12 mouse cellular contexts compared by ENCODE assay signal in the genomic region with DNA sequence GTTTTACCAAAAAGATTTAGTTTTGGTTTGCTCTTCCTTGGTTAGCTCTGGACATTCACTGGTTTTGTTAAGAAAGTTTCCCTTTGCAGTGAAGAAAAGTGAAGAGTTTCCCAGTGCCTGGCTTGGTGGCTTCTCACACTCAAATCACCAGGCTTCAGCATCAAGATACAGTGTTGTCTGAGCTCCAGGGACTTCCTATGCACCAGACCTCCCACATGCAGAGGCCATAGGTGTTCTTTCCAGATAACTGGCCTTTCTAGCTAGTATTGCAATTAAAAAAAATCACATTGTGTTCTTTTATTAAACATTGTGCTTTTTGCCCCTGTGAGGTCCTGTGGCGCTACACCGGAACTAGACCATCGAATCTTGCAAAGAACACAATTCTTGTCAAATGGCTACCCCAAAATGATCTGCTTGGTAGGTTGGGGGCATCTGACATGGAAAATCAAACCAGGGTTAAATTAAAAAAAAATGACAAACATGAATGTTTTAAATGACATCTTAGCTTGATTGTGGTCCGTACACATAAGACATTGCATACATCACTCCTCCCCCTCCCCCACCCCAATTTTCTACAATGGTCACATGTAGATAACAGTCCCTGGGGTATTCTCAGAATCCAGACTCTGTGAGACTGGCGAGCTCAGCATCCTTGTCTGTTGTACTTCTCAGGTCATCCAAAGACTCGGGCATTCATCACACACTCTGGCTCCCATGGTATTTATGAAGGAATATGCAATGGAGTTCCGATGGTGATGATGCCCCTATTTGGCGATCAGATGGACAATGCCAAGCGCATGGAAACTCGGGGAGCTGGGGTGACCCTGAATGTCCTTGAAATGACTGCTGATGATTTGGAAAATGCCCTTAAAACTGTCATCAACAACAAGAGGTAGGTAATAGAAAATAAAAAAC. TPM values are rescaled to one million over a fixed set of nuclear protein-coding genes. Genes with fewer than 3 reads are reported as not detected.
A peak's percentile ranks its signal among the peaks of the same experiment; 100 is the strongest.
DNase-seq lines count a peak whose midpoint lies in the region; ATAC-seq and TF ChIP-seq lines count a peak whose summit lies in the region.
"Had no signal": no experiment of that assay in that cellular context is flagged by ENCODE, and none has a peak within 500 bp of the region (broad histone marks: within the 10 kb centered on the region; RNA-seq: fewer than 3 reads in every experiment).

No protein-coding gene starts in this region.

- no peaks in the 10 kb centered on the region for H3K27me3 ChIP-seq in forebrain, embryonic 10.5 days (ENCODE audit: poor library complexity, severe bottlenecking)
- H3K27me3 ChIP-seq in forebrain, embryonic 16.5 days (replicated peaks; ENCODE audit: control insufficient read depth, insufficient read depth, low read length), result no peaks in the 10 kb centered on the region
- H3K27me3 ChIP-seq in kidney, postnatal 0 days (ENCODE audit: insufficient read depth, low read length), result no peaks in the 10 kb centered on the region
- no peaks in the 10 kb centered on the region for H3K27me3 ChIP-seq in kidney, embryonic 14.5 days (ENCODE audit: control insufficient read depth, insufficient read depth, low read length)
- no peaks in the 10 kb centered on the region for H3K27me3 ChIP-seq in embryonic facial prominence, embryonic 10.5 days (replicated peaks; ENCODE audit: low read depth, poor library complexity, severe bottlenecking)
- H3K27me3 ChIP-seq: lung, embryonic 15.5 days had no signal

- ATAC-seq in forebrain, embryonic 16.5 days, result no peak
- no peak for ATAC-seq in kidney, postnatal 0 days (replicated peaks; ENCODE audit: low FRiP score, low read depth)
- no peak for ATAC-seq in kidney, embryonic 14.5 days (ENCODE audit: low FRiP score, low TSS enrichment)

- no peak overlapping the region for H3K9ac ChIP-seq in forebrain, embryonic 16.5 days (replicated peaks; ENCODE audit: low read depth, low read length)
- H3K9ac ChIP-seq in kidney, postnatal 0 days (ENCODE audit: low read depth, low read length), result no peak overlapping the region
- H3K9ac ChIP-seq in kidney, embryonic 14.5 days (ENCODE audit: low read depth, low read length), result no peak overlapping the region
- H3K9ac ChIP-seq: lung, embryonic 15.5 days had no signal

- no peaks in the 10 kb centered on the region for H3K36me3 ChIP-seq in forebrain, embryonic 10.5 days (replicated peaks)
- no peaks in the 10 kb centered on the region for H3K36me3 ChIP-seq in forebrain, embryonic 16.5 days (ENCODE audit: control insufficient read depth, insufficient read depth)
- H3K36me3 ChIP-seq in kidney, postnatal 0 days (ENCODE audit: insufficient read depth, low read length), result no peaks in the 10 kb centered on the region
- no peaks in the 10 kb centered on the region for H3K36me3 ChIP-seq in kidney, embryonic 14.5 days (ENCODE audit: control insufficient read depth, insufficient read depth, low read length)
- H3K36me3 ChIP-seq in embryonic facial prominence, embryonic 10.5 days (replicated peaks), result no peaks in the 10 kb centered on the region
- H3K36me3 ChIP-seq: lung, embryonic 15.5 days had no signal

- TF ChIP-seq CTCF in kidney, postnatal 0 days (IDR thresholded peaks at IDR 0.05; ENCODE audit: low read depth), result no peak

- DNase-seq in forebrain, embryonic 10.5 days (ENCODE audit: extremely low spot score, low spot score), result peak; percentile 30
- DNase-seq in kidney, postnatal 0 days (ENCODE audit: low spot score), result peak; percentile 15
- peak; percentile 4 for DNase-seq in 3T3-L1 (ENCODE audit: low read depth, low spot score)
- peak; percentile 11 for DNase-seq in embryonic facial prominence, embryonic 10.5 days (ENCODE audit: low spot score)
- no peak for DNase-seq in left cerebral cortex, adult 9 months (ENCODE audit: low spot score in 2 of 2)
- DNase-seq in right cerebral cortex, adult 2 months (ENCODE audit: low spot score in 2 of 2), result no peak
- DNase-seq: adrenal gland, adult 2 months; cerebellum, adult 9-10 months; layer of hippocampus, postnatal 36 days had no signal

- no peaks in the 10 kb centered on the region for H3K4me1 ChIP-seq in forebrain, embryonic 10.5 days
- H3K4me1 ChIP-seq in forebrain, embryonic 16.5 days (replicated peaks; ENCODE audit: control insufficient read depth, insufficient read depth, low read length), result no peaks in the 10 kb centered on the region
- H3K4me1 ChIP-seq in kidney, postnatal 0 days (replicated peaks; ENCODE audit: insufficient read depth, low read length), result no peaks in the 10 kb centered on the region
- no peaks in the 10 kb centered on the region for H3K4me1 ChIP-seq in kidney, embryonic 14.5 days (ENCODE audit: control insufficient read depth, insufficient read depth, low read length)
- no peaks in the 10 kb centered on the region for H3K4me1 ChIP-seq in embryonic facial prominence, embryonic 10.5 days
- H3K4me1 ChIP-seq: lung, embryonic 15.5 days had no signal

- H3K4me2 ChIP-seq in forebrain, embryonic 16.5 days (ENCODE audit: low read length), result no peak overlapping the region
- H3K4me2 ChIP-seq in kidney, postnatal 0 days (ENCODE audit: low read length), result no peak overlapping the region
- no peak overlapping the region for H3K4me2 ChIP-seq in kidney, embryonic 14.5 days (replicated peaks; ENCODE audit: low read depth, low read length)
- H3K4me2 ChIP-seq: lung, embryonic 15.5 days had no signal

- peaks cover 51% of the 10 kb centered on the region; the same call in 1 of the 2 replicates for H3K9me3 ChIP-seq in forebrain, embryonic 10.5 days
- H3K9me3 ChIP-seq in forebrain, embryonic 16.5 days (ENCODE audit: control insufficient read depth, low read length), result peaks cover 60% of the 10 kb centered on the region
- H3K9me3 ChIP-seq in kidney, postnatal 0 days (replicated peaks; ENCODE audit: low read length), result peaks cover 57% of the 10 kb centered on the region
- peaks cover 60% of the 10 kb centered on the region for H3K9me3 ChIP-seq in kidney, embryonic 14.5 days (ENCODE audit: control insufficient read depth, low read length)
- peaks cover 50% of the 10 kb centered on the region for H3K9me3 ChIP-seq in embryonic facial prominence, embryonic 10.5 days

- H3K27ac ChIP-seq in forebrain, embryonic 10.5 days, result no peak overlapping the region
- no peak overlapping the region for H3K27ac ChIP-seq in forebrain, embryonic 16.5 days (ENCODE audit: low read length)
- H3K27ac ChIP-seq in kidney, postnatal 0 days, result no peak overlapping the region
- no peak overlapping the region for H3K27ac ChIP-seq in kidney, embryonic 14.5 days (ENCODE audit: low read depth, low read length)
- no peak overlapping the region for H3K27ac ChIP-seq in embryonic facial prominence, embryonic 10.5 days (replicated peaks)
- H3K27ac ChIP-seq: lung, embryonic 15.5 days had no signal

- 73% methylated on average over 10 of the region's 10 CpGs for WGBS in forebrain, embryonic 10.5 days
- 72% methylated on average over 10 of the region's 10 CpGs for whole genome bisulfite sequencing in forebrain, embryonic 16.5 days
- 70% methylated on average over 10 of the region's 10 CpGs for WGBS in kidney, postnatal 0 days
- 73% methylated on average over 10 of the region's 10 CpGs for WGBS in kidney, embryonic 14.5 days
- 71% methylated on average over 10 of the region's 10 CpGs for WGBS in embryonic facial prominence, embryonic 10.5 days

- H3K4me3 ChIP-seq in forebrain, embryonic 10.5 days, result no peak overlapping the region
- no peak overlapping the region for H3K4me3 ChIP-seq in forebrain, embryonic 16.5 days (replicated peaks; ENCODE audit: low read length)
- H3K4me3 ChIP-seq in kidney, postnatal 0 days (replicated peaks; ENCODE audit: low read depth, low read length), result no peak overlapping the region
- no peak overlapping the region for H3K4me3 ChIP-seq in kidney, embryonic 14.5 days (ENCODE audit: low read length)
- H3K4me3 ChIP-seq in embryonic facial prominence, embryonic 10.5 days, result no peak overlapping the region
- H3K4me3 ChIP-seq: lung, embryonic 15.5 days had no signal

RNA-seq across cellular contexts. Expression of a gene that starts 4.0 kb away (rescaled TPM):
- 0.07 TPM in 1 of 2 replicates, not detected in the other for polyA plus RNA-seq in forebrain, embryonic 10.5 days (2016; fragmentation: Nextera tagmentation; extraction: Ambion mirVana)
- polyA plus RNA-seq in forebrain, embryonic 16.5 days (2015; fragmentation: Nextera tagmentation; extraction: Ambion mirVana), result not detected in 2 replicates
- polyA plus RNA-seq in kidney, postnatal 0 days (2015; fragmentation: Nextera tagmentation; extraction: Ambion mirVana), result 4.8 and 6.2 TPM in 2 replicates
- 0.30 and 0.61 TPM in 2 replicates for polyA plus RNA-seq in kidney, embryonic 14.5 days (2014; fragmentation: Nextera tagmentation; extraction: Ambion mirVana)
- polyA plus RNA-seq in embryonic facial prominence, embryonic 10.5 days (2016; fragmentation: Nextera tagmentation; extraction: Ambion mirVana), result not detected in 2 replicates

RNA-seq across cellular contexts. Expression of a gene that starts 10.1 kb away (rescaled TPM):
- 8.5 and 9.5 TPM in 2 replicates for polyA plus RNA-seq in forebrain, embryonic 10.5 days (2016; fragmentation: Nextera tagmentation; extraction: Ambion mirVana)
- polyA plus RNA-seq in forebrain, embryonic 16.5 days (2015; fragmentation: Nextera tagmentation; extraction: Ambion mirVana), result 10.1 and 11.7 TPM in 2 replicates
- polyA plus RNA-seq in kidney, postnatal 0 days (2015; fragmentation: Nextera tagmentation; extraction: Ambion mirVana), result 11.7 and 13.6 TPM in 2 replicates
- polyA plus RNA-seq in kidney, embryonic 14.5 days (2014; fragmentation: Nextera tagmentation; extraction: Ambion mirVana), result 9.6 and 12.7 TPM in 2 replicates
- 10.6 and 12.2 TPM in 2 replicates for polyA plus RNA-seq in embryonic facial prominence, embryonic 10.5 days (2016; fragmentation: Nextera tagmentation; extraction: Ambion mirVana)

RNA-seq across cellular contexts. Expression of a gene that starts 11.1 kb away (rescaled TPM):
- polyA plus RNA-seq in forebrain, embryonic 10.5 days (2016; fragmentation: Nextera tagmentation; extraction: Ambion mirVana), result 1.3 and 1.4 TPM in 2 replicates
- 0.96 and 1.0 TPM in 2 replicates for polyA plus RNA-seq in forebrain, embryonic 16.5 days (2015; fragmentation: Nextera tagmentation; extraction: Ambion mirVana)
- 0.60 and 0.66 TPM in 2 replicates for polyA plus RNA-seq in kidney, postnatal 0 days (2015; fragmentation: Nextera tagmentation; extraction: Ambion mirVana)
- 1.4 TPM in 2 replicates for polyA plus RNA-seq in kidney, embryonic 14.5 days (2014; fragmentation: Nextera tagmentation; extraction: Ambion mirVana)
- 1.0 and 1.1 TPM in 2 replicates for polyA plus RNA-seq in embryonic facial prominence, embryonic 10.5 days (2016; fragmentation: Nextera tagmentation; extraction: Ambion mirVana)

RNA-seq across cellular contexts. Expression of a gene that starts 15.3 kb away (rescaled TPM):
- polyA plus RNA-seq in forebrain, embryonic 10.5 days (2016; fragmentation: Nextera tagmentation; extraction: Ambion mirVana), result 0.07 TPM in 1 of 2 replicates, not detected in the other
- polyA plus RNA-seq in forebrain, embryonic 16.5 days (2015; fragmentation: Nextera tagmentation; extraction: Ambion mirVana), result not detected in 2 replicates
- polyA plus RNA-seq in kidney, postnatal 0 days (2015; fragmentation: Nextera tagmentation; extraction: Ambion mirVana), result 176 and 217 TPM in 2 replicates
- 1.5 and 7.3 TPM in 2 replicates for polyA plus RNA-seq in kidney, embryonic 14.5 days (2014; fragmentation: Nextera tagmentation; extraction: Ambion mirVana)
- polyA plus RNA-seq in embryonic facial prominence, embryonic 10.5 days (2016; fragmentation: Nextera tagmentation; extraction: Ambion mirVana), result not detected in 2 replicates
- polyA plus RNA-seq: adrenal gland, adult 2 months had no signal

RNA-seq across cellular contexts. Expression of a gene that starts 49.9 kb away (rescaled TPM):
- polyA plus RNA-seq in forebrain, embryonic 10.5 days (2016; fragmentation: Nextera tagmentation; extraction: Ambion mirVana), result not detected in 2 replicates
- not detected in 2 replicates for polyA plus RNA-seq in forebrain, embryonic 16.5 days (2015; fragmentation: Nextera tagmentation; extraction: Ambion mirVana)
- 0.06 TPM in 1 of 2 replicates, not detected in the other for polyA plus RNA-seq in kidney, postnatal 0 days (2015; fragmentation: Nextera tagmentation; extraction: Ambion mirVana)
- not detected in 2 replicates for polyA plus RNA-seq in kidney, embryonic 14.5 days (2014; fragmentation: Nextera tagmentation; extraction: Ambion mirVana)
- polyA plus RNA-seq in embryonic facial prominence, embryonic 10.5 days (2016; fragmentation: Nextera tagmentation; extraction: Ambion mirVana), result not detected in 2 replicates
- polyA plus RNA-seq: lung, embryonic 15.5 days had no signal

Comparison
In these comparisons a context has a peak if more than half of its experiments do, and no peak if none do; other contexts are left out.
1. DNase-seq: peak in forebrain, embryonic 10.5 days (single experiment), kidney, postnatal 0 days (single experiment), 3T3-L1 (single experiment) and embryonic facial prominence, embryonic 10.5 days (single experiment); none in left cerebral cortex, adult 9 months (0 of 2) and right cerebral cortex, adult 2 months (0 of 2).